Mouse (Mus musculus) heart, adult 8-10 months (tissue): ENCODE results near the gene Pyy. TPM values are rescaled to one million over a fixed set of nuclear protein-coding genes. Genes with fewer than 3 reads are reported as not detected.

Source experiments
- DNase-seq: peaks from one replicate; pipeline ENCODE4 v3.0.0; 2022; ENCODE audit warnings: low spot score
- total RNA-seq, 4 experiments: library from RNA; stranded (reverse); gene quantifications; 2 replicates each; pipeline ENCODE4 v1.2.4; 2022

Gene Pyy
- total RNA-seq, 4 experiments from 2014 or later, result not detected

GRCm38 (mm10) chr11:102095676-102096075 lies 12.0 kb downstream of the Pyy start:
- DNase-seq, result no peak

GRCm38 (mm10) chr11:102089088-102089808 lies 18.4 kb downstream of the Pyy start:
- DNase-seq, result peak; percentile 55

GRCm38 (mm10) chr11:102087931-102088898 lies 19.4 kb downstream of the Pyy start, which contains the start of gene Mpp2:
Gene Mpp2 (minus strand): TSS chr11:102088515.
- DNase-seq, result peak; percentile 74

- DNase-seq, result peak; percentile 41
These were observed 20.4 kb downstream of the Pyy start for GRCm38 (mm10) chr11:102087081-102087751.

GRCm38 (mm10) chr11:102086331-102086730 lies 21.3 kb downstream of the Pyy start:
- no peak for DNase-seq

GRCm38 (mm10) chr11:102084159-102084558 lies 23.5 kb downstream of the Pyy start:
- DNase-seq, result no peak

GRCm38 (mm10) chr11:102083193-102083592 lies 24.4 kb downstream of the Pyy start:
- no peak for DNase-seq

- no peak for DNase-seq
These were observed 25.3 kb downstream of the Pyy start for GRCm38 (mm10) chr11:102082322-102082721.

GRCm38 (mm10) chr11:102073722-102074121 lies 33.9 kb downstream of the Pyy start:
- DNase-seq, result no peak

GRCm38 (mm10) chr11:102072729-102073128 lies 34.9 kb downstream of the Pyy start:
- no peak for DNase-seq

- DNase-seq, result no peak
These were observed 37.2 kb downstream of the Pyy start for GRCm38 (mm10) chr11:102070426-102070825.

GRCm38 (mm10) chr11:102069633-102070032 lies 38.0 kb downstream of the Pyy start:
- no peak for DNase-seq

- no peak for DNase-seq
These were observed 38.7 kb downstream of the Pyy start for GRCm38 (mm10) chr11:102068969-102069368.

GRCm38 (mm10) chr11:102063076-102063475 lies 44.6 kb downstream of the Pyy start:
- DNase-seq, result no peak

- no peak for DNase-seq
These were observed 45.6 kb downstream of the Pyy start for GRCm38 (mm10) chr11:102061941-102062473.

GRCm38 (mm10) chr11:102061236-102061940 lies 46.2 kb downstream of the Pyy start:
- DNase-seq, result peak; percentile 83

Other genes with a start within 250 kb of the Pyy start
- 1 to 10 TPM; 3.7 to 6.6 (median 6.3) TPM for gene Meox1, start 213.5 kb downstream of the Pyy start, total RNA-seq
- 1 to 10 TPM in 3 of 4 experiments, under 1 TPM in 1; 0.65 to 1.9 (median 1.2) TPM for gene Sost, start 140.8 kb downstream of the Pyy start, total RNA-seq
- gene Cfap97d1, start 123.6 kb downstream of the Pyy start, total RNA-seq, result not detected
- 100 to 1,000 TPM; 107 to 186 (median 147) TPM for gene Dusp3, start 120.8 kb downstream of the Pyy start, total RNA-seq
- gene Mpp3, start 79.4 kb downstream of the Pyy start, total RNA-seq, result 1 to 10 TPM in 3 of 4 experiments, under 1 TPM in 1; 0.92 to 2.6 (median 1.5) TPM
- gene Cd300lg, start 66.3 kb downstream of the Pyy start, total RNA-seq, result 10 to 100 TPM; 56.7 to 79.2 (median 64.0) TPM
- 1 to 10 TPM; 2.6 to 4.7 (median 4.3) TPM for gene Mpp2, start 19.3 kb downstream of the Pyy start, total RNA-seq
- gene Ppy, start 6.5 kb downstream of the Pyy start, total RNA-seq, result not detected
- gene Nags, start 37.7 kb upstream of the Pyy start, total RNA-seq, result under 1 TPM; 0.14 to 0.30 (median 0.22) TPM
- 10 to 100 TPM; 12.7 to 15.5 (median 14.9) TPM for gene Tmem101, start 48.6 kb upstream of the Pyy start, total RNA-seq
- gene Lsm12, start 77.5 kb upstream of the Pyy start, total RNA-seq, result 10 to 100 TPM; 45.4 to 51.9 (median 48.8) TPM
- 10 to 100 TPM; 52.2 to 60.3 (median 58.6) TPM for gene G6pc3, start 81.8 kb upstream of the Pyy start, total RNA-seq
- 100 to 1,000 TPM; 114 to 136 (median 121) TPM for gene Hdac5, start 122.3 kb upstream of the Pyy start, total RNA-seq
- gene BC030867, start 141.1 kb upstream of the Pyy start, total RNA-seq, result under 1 TPM; 0.12 to 0.23 (median 0.18) TPM
- 1 to 10 TPM; 1.3 to 1.6 (median 1.5) TPM for gene Asb16, start 160.9 kb upstream of the Pyy start, total RNA-seq
- 10 to 100 TPM; 27.0 to 28.1 (median 27.6) TPM for gene Tmub2, start 177.1 kb upstream of the Pyy start, total RNA-seq
- 10 to 100 TPM; 17.7 to 21.1 (median 20.1) TPM for gene Atxn7l3, start 188.8 kb upstream of the Pyy start, total RNA-seq
- gene Ubtf, start 211.9 kb upstream of the Pyy start, total RNA-seq, result 10 to 100 TPM; 48.6 to 59.7 (median 52.1) TPM